In genomic region chr2:162931674-162932650, GRCm38 (mm10) we compare ENCODE assay signal across 8 mouse cellular contexts. TPM values are rescaled to one million over a fixed set of nuclear protein-coding genes. Genes with fewer than 3 reads are reported as not detected.
DNase-seq lines count a peak whose midpoint lies in the region; ATAC-seq and TF ChIP-seq lines count a peak whose summit lies in the region.

No protein-coding gene starts in this region.

- peak overlapping the region; percentile 90 for H3K27ac ChIP-seq in bone marrow macrophage, adult 2 months (ENCODE audit: insufficient read depth, low read depth, low read length)
- peak overlapping the region; percentile 96 for H3K27ac ChIP-seq in heart, embryonic 11.5 days (ENCODE audit: low read depth, low read length)
- H3K27ac ChIP-seq in kidney, embryonic 15.5 days: peak overlapping the region; percentile 94
- peak overlapping the region; percentile 93 for H3K27ac ChIP-seq in liver, embryonic 13.5 days

- peak overlapping the region; percentile 100 for H3K9ac ChIP-seq in heart, embryonic 11.5 days (ENCODE audit: low read depth, low read length)
- H3K9ac ChIP-seq in kidney, embryonic 15.5 days: peak overlapping the region; percentile 97
- H3K9ac ChIP-seq in liver, embryonic 13.5 days: peak overlapping the region; percentile 99

- no peak for TF ChIP-seq CTCF in bone marrow macrophage, adult 2 months (IDR thresholded peaks at IDR 0.05; ENCODE audit: low read depth, low read length)

- H3K4me2 ChIP-seq in heart, embryonic 11.5 days: peak overlapping the region; percentile 89
- H3K4me2 ChIP-seq in kidney, embryonic 15.5 days: peak overlapping the region; percentile 82
- H3K4me2 ChIP-seq in liver, embryonic 13.5 days: peak overlapping the region; percentile 82

- H3K27me3 ChIP-seq in heart, embryonic 11.5 days (ENCODE audit: control insufficient read depth, insufficient read depth, low read length): no peaks in the 10 kb centered on the region
- peaks cover 19% of the 10 kb centered on the region for H3K27me3 ChIP-seq in kidney, embryonic 15.5 days
- H3K27me3 ChIP-seq in liver, embryonic 13.5 days: no peaks in the 10 kb centered on the region

- peak; percentile 85 for DNase-seq in CD4-positive helper T cell, adult 2 months (ENCODE audit: low read depth, low spot score)
- peak; percentile 57 for DNase-seq in liver, embryonic 13.5 days
- peak; percentile 70 for DNase-seq in naive thymus-derived CD4-positive, alpha-beta T cell, adult 2 months (ENCODE audit: low read depth)
- DNase-seq in spleen, postnatal 4 days (ENCODE audit: low spot score in 2 of 2): peak; percentile 70 to 88

- peak overlapping the region; percentile 99 for H3K4me3 ChIP-seq in bone marrow macrophage, adult 2 months (ENCODE audit: insufficient read depth, low read length)
- peak overlapping the region; percentile 98 for H3K4me3 ChIP-seq in heart, embryonic 11.5 days (ENCODE audit: low read depth, low read length)
- H3K4me3 ChIP-seq in kidney, embryonic 15.5 days (replicated peaks): peak overlapping the region; percentile 65
- peak overlapping the region; percentile 98 for H3K4me3 ChIP-seq in liver, embryonic 13.5 days (replicated peaks)

- H3K4me1 ChIP-seq in bone marrow macrophage, adult 2 months (ENCODE audit: control insufficient read depth, insufficient read depth, low read length): peaks cover 7% of the 10 kb centered on the region
- peaks cover 3% of the 10 kb centered on the region; the same call in 1 of the 2 replicates for H3K4me1 ChIP-seq in heart, embryonic 11.5 days (ENCODE audit: control insufficient read depth, insufficient read depth, low read length)
- H3K4me1 ChIP-seq in kidney, embryonic 15.5 days: peaks cover 28% of the 10 kb centered on the region
- H3K4me1 ChIP-seq in liver, embryonic 13.5 days (replicated peaks): peaks cover 50% of the 10 kb centered on the region

- ATAC-seq in erythroblast, adult 5-6 weeks (replicated peaks; ENCODE audit: low FRiP score, poor library complexity, severe bottlenecking): peak; percentile 45; the same call in 1 of the 2 replicates
- ATAC-seq in heart, embryonic 11.5 days (replicated peaks; ENCODE audit: insufficient number of reproducible peaks, low FRiP score, low TSS enrichment): peak; percentile 56
- ATAC-seq in kidney, embryonic 15.5 days (replicated peaks; ENCODE audit: low FRiP score): peak; percentile 53
- peak; percentile 62 for ATAC-seq in liver, embryonic 13.5 days (ENCODE audit: low read depth)

- peaks cover 24% of the 10 kb centered on the region for H3K36me3 ChIP-seq in heart, embryonic 11.5 days (ENCODE audit: control insufficient read depth, insufficient read depth, low read length)
- H3K36me3 ChIP-seq in kidney, embryonic 15.5 days: peaks cover 44% of the 10 kb centered on the region
- peaks cover 44% of the 10 kb centered on the region for H3K36me3 ChIP-seq in liver, embryonic 13.5 days

- peak; percentile 56; the same call in 1 of the 2 replicates for TF ChIP-seq POLR2A in bone marrow macrophage, adult 2 months (IDR thresholded peaks at IDR 0.05; ENCODE audit: borderline replicate concordance, low read depth, low read length)

- no peaks in the 10 kb centered on the region for H3K9me3 ChIP-seq in heart, embryonic 11.5 days (replicated peaks; ENCODE audit: control insufficient read depth, low read length)
- no peaks in the 10 kb centered on the region for H3K9me3 ChIP-seq in kidney, embryonic 15.5 days (replicated peaks)
- H3K9me3 ChIP-seq in liver, embryonic 13.5 days (replicated peaks): no peaks in the 10 kb centered on the region

- WGBS in heart, embryonic 11.5 days (ENCODE audit: insufficient replicate concordance): under 1% methylated on average over 61 of the region's 103 CpGs
- under 1% methylated on average over 61 of the region's 103 CpGs for WGBS in kidney, embryonic 15.5 days
- WGBS in liver, embryonic 13.5 days (ENCODE audit: insufficient replicate concordance): under 1% methylated on average over 94 of the region's 103 CpGs

RNA-seq across cellular contexts. Expression of gene Srsf6, which starts 0.6 kb away (rescaled TPM):
- 106 and 115 TPM in 2 replicates for polyA plus RNA-seq in bone marrow macrophage, adult 2 months (2012; ENCODE audit: insufficient read depth, insufficient read length, missing spikeins)
- total RNA-seq in erythroblast, adult 5-6 weeks (2015; ENCODE audit: low replicate concordance): 59.0 and 69.2 TPM in 2 replicates
- 53.0 and 57.5 TPM in 2 replicates for total RNA-seq in erythroblast, adult 5-6 weeks (2017; ENCODE audit: low replicate concordance)
- polyA plus RNA-seq in heart, embryonic 11.5 days (2014; fragmentation: Nextera tagmentation; extraction: Ambion mirVana): 155 and 164 TPM in 2 replicates
- 218 and 221 TPM in 2 replicates for polyA plus RNA-seq in kidney, embryonic 15.5 days (2015; fragmentation: Nextera tagmentation; extraction: Ambion mirVana)
- 138 and 164 TPM in 2 replicates for polyA plus RNA-seq in liver, embryonic 13.5 days (2015; fragmentation: Nextera tagmentation; extraction: Ambion mirVana)

RNA-seq across cellular contexts. Expression of gene L3mbtl1, which starts 11.3 kb away (rescaled TPM):
- not detected in 2 replicates for polyA plus RNA-seq in bone marrow macrophage, adult 2 months (2012; ENCODE audit: insufficient read depth, insufficient read length, missing spikeins)
- total RNA-seq in erythroblast, adult 5-6 weeks (2015; ENCODE audit: low replicate concordance): not detected in 2 replicates
- 0.28 TPM in 1 of 2 replicates, not detected in the other for total RNA-seq in erythroblast, adult 5-6 weeks (2017; ENCODE audit: low replicate concordance)
- polyA plus RNA-seq in heart, embryonic 11.5 days (2014; fragmentation: Nextera tagmentation; extraction: Ambion mirVana): not detected in 2 replicates
- polyA plus RNA-seq in kidney, embryonic 15.5 days (2015; fragmentation: Nextera tagmentation; extraction: Ambion mirVana): 0.13 and 0.48 TPM in 2 replicates
- 0.03 and 0.06 TPM in 2 replicates for polyA plus RNA-seq in liver, embryonic 13.5 days (2015; fragmentation: Nextera tagmentation; extraction: Ambion mirVana)

RNA-seq across cellular contexts. Expression of gene Sgk2, which starts 55.2 kb away (rescaled TPM):
- not detected in 2 replicates for polyA plus RNA-seq in bone marrow macrophage, adult 2 months (2012; ENCODE audit: insufficient read depth, insufficient read length, missing spikeins)
- not detected in 2 replicates for total RNA-seq in erythroblast, adult 5-6 weeks (2015; ENCODE audit: low replicate concordance)
- total RNA-seq in erythroblast, adult 5-6 weeks (2017; ENCODE audit: low replicate concordance): not detected in 2 replicates
- not detected in 2 replicates for polyA plus RNA-seq in heart, embryonic 11.5 days (2014; fragmentation: Nextera tagmentation; extraction: Ambion mirVana)
- polyA plus RNA-seq in kidney, embryonic 15.5 days (2015; fragmentation: Nextera tagmentation; extraction: Ambion mirVana): 5.9 and 7.3 TPM in 2 replicates
- polyA plus RNA-seq in liver, embryonic 13.5 days (2015; fragmentation: Nextera tagmentation; extraction: Ambion mirVana): 2.7 and 4.6 TPM in 2 replicates

Comparison
In these comparisons a context has a peak if more than half of its experiments do, and no peak if none do; other contexts are left out.
1. Peak in every context shown above with its lines: DNase-seq, ATAC-seq, H3K4me3 ChIP-seq and H3K27ac ChIP-seq.